Mouse (Mus musculus): ENCODE results near the gene Tap2.

DNA sequence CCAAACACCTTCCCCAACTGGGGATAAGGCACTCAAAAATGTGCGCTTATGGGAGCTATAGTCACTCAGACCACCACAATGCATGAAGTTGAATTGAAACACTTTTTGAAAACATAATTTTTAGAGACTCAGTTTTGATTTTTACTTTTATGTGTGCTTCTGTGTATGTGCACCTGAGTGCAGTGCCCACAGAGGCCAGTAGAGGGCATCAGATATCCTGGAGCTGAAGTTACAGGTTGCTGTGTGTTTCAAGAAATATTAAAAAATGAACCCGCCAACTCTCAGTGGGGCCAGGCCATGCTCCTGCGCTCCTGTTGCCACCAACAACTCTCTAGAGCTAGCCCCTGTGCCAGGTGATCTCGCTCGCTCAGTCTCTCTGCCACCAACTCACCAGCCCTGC is 30.8 kb upstream of the Tap2 start:
- no peak for TF ChIP-seq GATA1 (IDR thresholded peaks at IDR 0.05; ENCODE audit: low read length)
- no peak for TF ChIP-seq TAL1 (IDR thresholded peaks at IDR 0.05; ENCODE audit: low read length)

Measured in erythroblast, embryonic 14.5 days (primary cell).